Mouse (Mus musculus) CH12.LX (cell line): Measurements from ENCODE around the gene Rbm14.

Experiments
- GABPA ChIP-seq: IDR thresholded peaks from 2 replicates; pipeline ENCODE4 v1.6.1; 2012; ENCODE audit warnings: low read depth, low read length, improper control_type of control experiment, inconsistent platforms; ENCODE audit not compliant: insufficient replicate concordance
- POLR2A ChIP-seq: IDR thresholded peaks from 2 replicates; pipeline ENCODE4 v1.6.1; 2011; ENCODE audit warnings: low read depth, mild to moderate bottlenecking, improper control_type of control experiment, low read length

- TF ChIP-seq GABPA, result no peak
- TF ChIP-seq POLR2A, result no peak
Measured at GRCm38 (mm10) chr19:4755565-4756192, 55.8 kb downstream of the Rbm14 start.
